ENCODE assay signal across 8 mouse cellular contexts in genomic region chr11:119390271-119391231, GRCm38 (mm10). TPM values are rescaled to one million over a fixed set of nuclear protein-coding genes. Genes with fewer than 3 reads are reported as not detected.
DNase-seq lines count a peak whose midpoint lies in the region; ATAC-seq and TF ChIP-seq lines count a peak whose summit lies in the region.

No protein-coding gene starts in this region.

- H3K4me2 ChIP-seq in lung, embryonic 14.5 days: peak overlapping the region; percentile 97
- peak overlapping the region; percentile 90 for H3K4me2 ChIP-seq in neural tube, embryonic 14.5 days (ENCODE audit: low read depth, low read length)

- WGBS in cerebellum, adult 2 months: 8% methylated on average over 53 of the region's 53 CpGs
- 2% methylated on average over 51 of the region's 53 CpGs for WGBS in lung, embryonic 14.5 days
- 2% methylated on average over 53 of the region's 53 CpGs for WGBS in neural tube, embryonic 14.5 days

- peak overlapping the region; percentile 49 for H3K9ac ChIP-seq in ES-Bruce4 (ENCODE audit: low read depth, poor library complexity, severe bottlenecking)
- peak overlapping the region; percentile 65 for H3K9ac ChIP-seq in lung, embryonic 14.5 days
- H3K9ac ChIP-seq in neural tube, embryonic 14.5 days (replicated peaks; ENCODE audit: low read depth, low read length): peak overlapping the region; percentile 22; the same call in 1 of the 2 replicates

- ATAC-seq in lung, embryonic 14.5 days (ENCODE audit: insufficient read depth): peak; percentile 47
- ATAC-seq in neural tube, embryonic 14.5 days (ENCODE audit: low read depth): no peak

- H3K9me3 ChIP-seq in ES-Bruce4 (replicated peaks; ENCODE audit: control insufficient read depth, insufficient read depth, low read length, poor library complexity, severe bottlenecking): no peaks in the 10 kb centered on the region
- no peaks in the 10 kb centered on the region for H3K9me3 ChIP-seq in lung, embryonic 14.5 days (ENCODE audit: low read depth, low read length)
- no peaks in the 10 kb centered on the region for H3K9me3 ChIP-seq in neural tube, embryonic 14.5 days (ENCODE audit: control insufficient read depth, low read length)

- no peak for TF ChIP-seq POLR2A in ES-Bruce4 (IDR thresholded peaks at IDR 0.05; ENCODE audit: insufficient read depth, low read length)
- no peak for TF ChIP-seq POLR2A in cerebellum, adult 2 months (IDR thresholded peaks at IDR 0.05; ENCODE audit: borderline replicate concordance, insufficient read depth, low read length)

- H3K4me3 ChIP-seq in ES-Bruce4 (ENCODE audit: low read depth, low read length): peak overlapping the region; percentile 61
- peak overlapping the region; percentile 58 for H3K4me3 ChIP-seq in cerebellum, adult 2 months (replicated peaks; ENCODE audit: insufficient read depth, low read depth, low read length)
- peak overlapping the region; percentile 81 for H3K4me3 ChIP-seq in layer of hippocampus, adult 2 months
- peak overlapping the region; percentile 72 for H3K4me3 ChIP-seq in lung, embryonic 14.5 days (ENCODE audit: low read depth, low read length)
- H3K4me3 ChIP-seq in neural tube, embryonic 14.5 days (ENCODE audit: low read depth, low read length): peak overlapping the region; percentile 44

- H3K27me3 ChIP-seq in ES-Bruce4 (ENCODE audit: control insufficient read depth, insufficient read depth, low read length, poor library complexity, severe bottlenecking): no peaks in the 10 kb centered on the region; the same call in 1 of the 2 replicates
- H3K27me3 ChIP-seq in cerebellum, adult 2 months (ENCODE audit: control insufficient read depth, insufficient read depth, low read length): no peaks in the 10 kb centered on the region
- no peaks in the 10 kb centered on the region; the same call in 1 of the 2 replicates for H3K27me3 ChIP-seq in lung, embryonic 14.5 days (ENCODE audit: insufficient read depth, low read length)
- H3K27me3 ChIP-seq in neural tube, embryonic 14.5 days (ENCODE audit: control insufficient read depth, insufficient read depth, low read length): peaks cover 33% of the 10 kb centered on the region

- DNase-seq in cerebellum, adult 2 months: peak; percentile 17 to 54
- peak; percentile 26 for DNase-seq in forelimb bud, embryonic 11.5 days (ENCODE audit: low read depth, low spot score)
- DNase-seq in heart, postnatal 4 days: peak; percentile 76
- DNase-seq in layer of hippocampus, adult 2 months (ENCODE audit: low spot score in 2 of 2): peak in 1 of 2 experiments; percentile 33
- peak; percentile 70 for DNase-seq in lung, embryonic 14.5 days
- peak; percentile 82 for DNase-seq in testis, postnatal 10 days (ENCODE audit: low spot score)

- no peak overlapping the region for H3K27ac ChIP-seq in ES-Bruce4 (ENCODE audit: insufficient read depth, low read length)
- H3K27ac ChIP-seq in cerebellum, adult 2 months (ENCODE audit: insufficient read depth, low read length): 0 out of 2 replicates have a peak overlapping the region, but pooled peaks have one; percentile 11
- peak overlapping the region; percentile 93 for H3K27ac ChIP-seq in layer of hippocampus, adult 2 months
- H3K27ac ChIP-seq in lung, embryonic 14.5 days (ENCODE audit: low read depth): peak overlapping the region; percentile 84
- H3K27ac ChIP-seq in neural tube, embryonic 14.5 days (ENCODE audit: low read depth, low read length): no peak overlapping the region

- H3K4me1 ChIP-seq in ES-Bruce4 (ENCODE audit: control insufficient read depth, insufficient read depth, low read length): peaks cover 6% of the 10 kb centered on the region
- H3K4me1 ChIP-seq in cerebellum, adult 2 months (ENCODE audit: control insufficient read depth, insufficient read depth, low read length): peaks cover 3% of the 10 kb centered on the region; the same call in 1 of the 2 replicates
- H3K4me1 ChIP-seq in lung, embryonic 14.5 days (ENCODE audit: insufficient read depth): peaks cover 12% of the 10 kb centered on the region
- H3K4me1 ChIP-seq in neural tube, embryonic 14.5 days (ENCODE audit: control insufficient read depth, insufficient read depth, low read length): peaks cover 10% of the 10 kb centered on the region; the same call in 1 of the 2 replicates

- TF ChIP-seq EP300 in ES-Bruce4 (IDR thresholded peaks at IDR 0.05; ENCODE audit: insufficient read depth, low read depth, low read length): no peak

- H3K36me3 ChIP-seq in ES-Bruce4 (ENCODE audit: control insufficient read depth, insufficient read depth, low read length, poor library complexity, severe bottlenecking): no peaks in the 10 kb centered on the region
- H3K36me3 ChIP-seq in lung, embryonic 14.5 days (ENCODE audit: insufficient read depth): no peaks in the 10 kb centered on the region
- no peaks in the 10 kb centered on the region for H3K36me3 ChIP-seq in neural tube, embryonic 14.5 days (ENCODE audit: control insufficient read depth, insufficient read depth, low read length)

- TF ChIP-seq CTCF in ES-Bruce4 (IDR thresholded peaks at IDR 0.05; ENCODE audit: low read depth, low read length): no peak
- TF ChIP-seq CTCF in cerebellum, adult 2 months (IDR thresholded peaks at IDR 0.05; ENCODE audit: borderline replicate concordance, insufficient read depth, low read depth, low read length): no peak
- peak; percentile 24 for TF ChIP-seq CTCF in layer of hippocampus, adult 2 months (conservative IDR thresholded peaks at IDR 0.05)
- TF ChIP-seq CTCF in lung, embryonic 14.5 days (IDR thresholded peaks at IDR 0.05; ENCODE audit: low read depth): no peak

RNA-seq across cellular contexts. Expression of gene Rnf213, which starts 2.3 kb away (rescaled TPM):
- polyA plus RNA-seq in ES-Bruce4 (2011; ENCODE audit: insufficient read depth, insufficient read length, low read depth, missing spikeins): 22.4 and 23.9 TPM in 2 replicates
- 7.3 and 7.5 TPM in 2 replicates for polyA plus RNA-seq in cerebellum, adult 2 months (2012; rRNA removed)
- 10 to 100 TPM; 17.2 to 19.7 TPM for total RNA-seq in heart, postnatal 4 days (2021)
- 1 to 10 TPM; 3.1 to 4.1 TPM for total RNA-seq in layer of hippocampus, adult 2 months (2021)
- polyA plus RNA-seq in lung, embryonic 14.5 days (2014; fragmentation: Nextera tagmentation; extraction: Ambion mirVana): 12.5 and 12.7 TPM in 2 replicates
- 0.72 and 1.7 TPM in 2 replicates for polyA plus RNA-seq in neural tube, embryonic 14.5 days (2014; fragmentation: Nextera tagmentation; extraction: Ambion mirVana)

RNA-seq across cellular contexts. Expression of gene Slc26a11, which starts 35.2 kb away (rescaled TPM):
- polyA plus RNA-seq in ES-Bruce4 (2011; ENCODE audit: insufficient read depth, insufficient read length, low read depth, missing spikeins): 9.2 and 10.0 TPM in 2 replicates
- 12.9 and 15.6 TPM in 2 replicates for polyA plus RNA-seq in cerebellum, adult 2 months (2012; rRNA removed)
- 1 to 10 TPM; 3.0 to 3.9 TPM for total RNA-seq in heart, postnatal 4 days (2021)
- total RNA-seq in layer of hippocampus, adult 2 months (2021): 1 to 10 TPM; 4.9 to 6.7 TPM
- 9.1 and 9.3 TPM in 2 replicates for polyA plus RNA-seq in lung, embryonic 14.5 days (2014; fragmentation: Nextera tagmentation; extraction: Ambion mirVana)
- polyA plus RNA-seq in neural tube, embryonic 14.5 days (2014; fragmentation: Nextera tagmentation; extraction: Ambion mirVana): 5.1 and 5.2 TPM in 2 replicates

RNA-seq across cellular contexts. Expression of gene Sgsh, which starts 35.2 kb away (rescaled TPM):
- 3.3 and 4.0 TPM in 2 replicates for polyA plus RNA-seq in ES-Bruce4 (2011; ENCODE audit: insufficient read depth, insufficient read length, low read depth, missing spikeins)
- 8.8 and 9.4 TPM in 2 replicates for polyA plus RNA-seq in cerebellum, adult 2 months (2012; rRNA removed)
- total RNA-seq in heart, postnatal 4 days (2021): 1 to 10 TPM; 7.0 to 7.7 TPM
- total RNA-seq in layer of hippocampus, adult 2 months (2021): 1 to 10 TPM; 5.0 to 6.3 TPM
- 7.6 and 9.5 TPM in 2 replicates for polyA plus RNA-seq in lung, embryonic 14.5 days (2014; fragmentation: Nextera tagmentation; extraction: Ambion mirVana)
- 4.4 and 5.0 TPM in 2 replicates for polyA plus RNA-seq in neural tube, embryonic 14.5 days (2014; fragmentation: Nextera tagmentation; extraction: Ambion mirVana)

Comparison
In these comparisons a context has a peak if more than half of its experiments do, and no peak if none do; other contexts are left out.
1. H3K27ac ChIP-seq: peak in cerebellum, adult 2 months (single experiment), layer of hippocampus, adult 2 months (single experiment) and lung, embryonic 14.5 days (single experiment); none in ES-Bruce4 (single experiment) and neural tube, embryonic 14.5 days (single experiment).
2. Peak in every context shown above with its lines, with median percentiles within 50 percentile points of each other: H3K4me3 ChIP-seq and H3K9ac ChIP-seq.